Mouse (Mus musculus) megakaryocyte, embryonic 14.5 days (primary cell): ENCODE measurements around the gene Rnf150.

Source experiments
- FLI1 ChIP-seq: IDR thresholded peaks from 2 replicates; pipeline ENCODE4 v1.6.1; 2012; ENCODE audit warnings: low read length, inconsistent platforms, mixed read lengths
- GATA1 ChIP-seq: IDR thresholded peaks from 3 replicates; pipeline ENCODE4 v1.6.1; 2012; ENCODE audit warnings: mixed read lengths, low read length, inconsistent platforms, borderline replicate concordance

- no peak for TF ChIP-seq GATA1
- no peak for TF ChIP-seq FLI1
Observed at GRCm38 (mm10) chr8:83009481-83009880, 146.3 kb downstream of the Rnf150 start.
